Mouse (Mus musculus) inflammation-experienced regulatory T-cells, adult 6 months (primary cell): ENCODE data around the gene Stum. TPM values are rescaled to one million over a fixed set of nuclear protein-coding genes. Genes with fewer than 3 reads are reported as not detected.
"Not testable (repeated sequence)": the region's sequence is repeated elsewhere in the genome, so short reads cannot be mapped to it uniquely, and the experiment has no call there.

ENCODE experiments used
- ATAC-seq: one replicate; pipeline ENCODE4 v1.8.0; 2017
- polyA plus RNA-seq, 3 experiments: library from polyadenylated mRNA; unstranded; fragments of 100-300 nt; shearing (Covaris generic); gene quantifications; one replicate each; pipeline ENCODE4 v1.2.1; 2017

The Stum gene
- polyA plus RNA-seq, 3 experiments from 2014 or later, result not detected

DNA sequence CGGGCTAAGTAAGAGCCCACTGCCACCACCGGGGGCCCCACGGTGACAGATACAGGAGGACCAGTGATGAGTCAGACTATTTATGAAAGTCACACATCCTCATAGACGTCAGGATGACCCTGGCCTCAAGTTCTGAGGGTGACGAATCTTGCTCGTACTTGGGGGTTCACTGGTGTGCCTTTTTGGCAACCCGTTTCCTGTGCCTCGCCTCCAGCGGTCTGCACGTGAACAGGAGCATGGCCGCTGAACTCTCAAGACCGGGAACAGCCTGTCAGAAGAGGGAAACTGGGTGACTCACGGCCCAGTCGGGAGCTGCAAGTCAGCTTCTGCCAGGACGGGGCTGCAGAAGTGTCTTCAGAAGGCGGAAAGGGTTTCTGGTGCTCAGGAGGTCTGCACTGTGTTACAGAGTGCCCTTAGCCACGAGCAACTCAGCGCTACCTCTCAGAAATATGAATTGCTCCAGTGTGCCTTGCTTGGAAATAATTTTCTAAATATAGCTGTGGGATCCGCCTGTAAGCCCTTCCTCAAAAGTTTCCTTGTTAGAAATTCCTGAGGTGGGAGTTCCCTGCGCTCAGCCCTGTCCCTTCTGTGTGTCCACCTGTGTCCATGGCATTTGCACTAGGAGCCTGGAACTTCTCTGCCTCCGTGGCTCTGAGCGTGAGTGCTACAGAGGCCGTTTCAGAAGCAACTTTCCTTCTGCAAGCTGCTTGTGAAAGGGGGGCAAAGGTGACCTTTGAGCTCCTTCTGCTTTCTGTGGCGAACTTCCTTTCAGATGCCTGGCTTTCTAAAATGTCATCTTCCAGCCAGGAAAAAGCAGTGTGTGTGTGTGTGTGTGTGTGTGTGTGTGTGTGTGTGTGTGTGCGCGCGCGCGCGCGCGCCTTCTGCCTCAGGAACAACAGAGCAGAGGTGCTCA, 79.4 kb downstream of the Stum start:
- peak; percentile 77 for ATAC-seq

DNA sequence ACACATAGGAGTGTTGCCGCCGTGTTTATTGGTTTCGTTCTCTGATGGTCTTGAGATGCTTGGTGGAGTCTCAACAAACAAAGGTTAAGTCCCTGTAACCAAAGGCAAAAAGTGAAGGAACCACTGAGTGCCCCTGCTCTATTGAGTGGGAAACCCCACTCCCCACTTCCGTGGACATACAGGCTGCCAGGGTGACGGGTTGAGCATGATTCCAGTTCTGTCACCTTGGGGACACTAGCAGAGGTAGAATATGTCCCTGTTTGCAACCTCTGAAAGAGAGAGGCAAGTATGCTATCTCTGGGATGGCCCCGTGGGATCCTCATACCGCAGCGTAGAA, 80.0 kb downstream of the Stum start:
- ATAC-seq, result no peak

DNA sequence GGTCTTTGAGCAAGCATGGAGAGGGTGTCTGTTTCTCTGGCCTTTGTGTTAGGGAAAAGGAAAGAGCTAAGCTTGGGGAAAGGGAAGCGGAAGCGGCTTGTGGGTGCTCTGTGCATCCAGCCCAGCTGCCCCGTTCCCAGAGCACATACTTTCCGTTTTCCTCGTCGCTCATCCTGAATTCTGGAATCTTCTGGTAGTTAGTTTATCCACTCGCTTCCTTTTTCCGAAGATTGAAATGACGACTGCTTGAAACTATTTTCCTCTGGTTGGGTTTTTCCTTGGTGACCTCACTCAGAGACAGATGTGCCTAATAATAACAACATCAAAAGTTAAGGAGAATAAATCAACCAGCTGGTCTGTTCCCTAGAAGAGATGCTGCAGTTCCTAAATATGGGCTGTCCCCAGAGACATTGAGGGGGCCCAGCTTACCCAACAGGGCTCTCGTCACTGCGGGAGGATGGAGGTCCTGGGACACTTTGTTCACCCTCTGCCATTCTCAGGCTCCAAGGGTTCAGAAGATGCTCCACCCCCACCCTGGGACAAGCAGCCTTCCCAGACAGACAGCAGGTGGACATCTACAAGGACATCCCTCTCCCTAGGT, 80.7 kb downstream of the Stum start:
- ATAC-seq, result no peak

DNA sequence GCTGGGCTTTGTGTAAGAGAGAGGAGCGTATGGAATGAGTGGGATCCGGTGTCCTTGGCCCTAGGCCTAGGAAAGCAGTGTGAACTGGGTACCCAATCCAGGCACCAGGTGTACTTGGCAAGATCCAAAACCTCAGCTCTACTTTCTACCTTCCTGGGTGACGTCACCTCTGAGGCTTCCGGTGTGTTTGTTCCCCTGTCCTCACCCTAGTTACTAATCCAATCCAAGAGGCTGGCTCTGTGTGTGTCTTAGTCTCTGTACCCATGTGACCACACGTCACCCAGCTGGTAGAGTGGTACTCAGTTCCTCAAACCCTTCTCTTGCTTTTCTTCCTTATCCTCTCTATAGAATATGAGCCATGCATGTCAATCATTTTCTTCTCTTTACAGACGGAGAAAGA, 81.6 kb downstream of the Stum start:
- peak; percentile 60 for ATAC-seq

DNA sequence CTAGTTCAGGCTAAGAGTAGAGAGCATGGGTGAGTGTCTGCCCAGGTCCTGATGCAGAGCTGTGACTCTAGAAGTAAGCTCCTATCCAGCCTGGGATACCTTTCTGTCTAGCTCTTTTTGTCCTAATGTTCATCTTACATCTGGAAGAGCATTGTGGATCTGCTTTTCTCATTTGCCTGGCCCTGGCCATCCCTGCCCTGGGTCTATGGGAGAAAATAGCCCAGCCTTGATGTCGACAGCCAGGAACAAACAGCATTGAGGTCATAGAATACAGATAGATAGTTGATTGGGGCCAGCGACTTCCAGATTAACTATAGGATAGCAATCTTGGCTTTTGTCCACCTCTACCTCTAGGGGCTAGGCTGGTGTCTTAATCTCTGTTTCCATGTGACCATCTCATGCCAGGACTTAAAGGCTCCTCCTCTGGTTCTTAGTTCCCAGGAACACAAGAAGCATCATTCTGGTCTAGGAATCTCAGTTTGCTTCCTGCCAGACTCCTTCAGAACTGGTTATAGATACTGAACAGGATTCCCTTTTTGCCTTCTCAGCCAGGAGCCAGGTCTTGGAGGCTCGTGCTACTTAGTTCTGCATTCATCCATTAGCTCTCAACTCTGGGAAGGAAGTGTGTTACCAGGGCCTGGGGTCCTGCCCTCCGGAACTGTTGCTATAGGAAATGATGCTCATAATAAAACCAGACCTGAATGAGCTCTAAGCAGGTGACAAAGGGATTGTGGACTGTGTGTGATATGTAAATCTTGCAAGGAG, 82.4 kb downstream of the Stum start:
- no peak for ATAC-seq

DNA sequence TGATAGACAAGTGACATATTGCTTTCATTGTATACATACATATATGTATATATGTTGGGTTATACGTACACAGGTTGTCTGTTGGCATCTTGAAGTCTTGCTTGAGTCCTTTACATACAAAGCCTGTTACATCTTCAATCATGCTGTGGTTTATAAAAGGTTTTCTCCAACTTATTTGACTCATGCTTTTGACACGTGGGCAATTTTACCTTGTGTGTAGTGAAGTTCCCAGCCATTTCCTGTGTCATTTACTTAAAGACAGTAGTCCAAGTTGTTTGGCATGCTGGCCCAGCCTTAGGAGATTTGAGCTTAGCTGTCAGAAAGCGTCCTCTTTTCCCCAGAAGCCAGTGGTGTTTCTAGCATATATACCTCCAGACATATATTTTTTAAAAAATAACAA, 84.9 kb downstream of the Stum start:
- peak; percentile 35 for ATAC-seq

DNA sequence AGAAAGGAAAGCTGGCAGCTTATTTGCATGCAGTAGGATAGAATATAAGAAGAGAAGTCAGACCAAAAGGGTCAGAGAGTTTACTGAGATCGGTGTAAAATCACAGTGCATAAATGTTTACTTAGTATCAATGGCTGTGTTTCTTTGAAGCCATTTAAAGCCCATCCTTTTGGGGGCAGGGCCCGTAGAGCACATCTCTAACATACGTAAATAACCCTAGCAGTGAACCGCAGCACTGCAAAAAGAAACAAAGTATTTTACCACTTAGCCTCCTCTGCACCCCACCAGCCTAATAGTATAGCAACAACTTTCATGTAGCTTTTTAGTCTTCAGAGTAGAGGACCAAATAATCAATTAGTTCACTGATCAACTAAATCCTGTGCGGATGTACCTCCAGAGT, 85.6 kb downstream of the Stum start:
- ATAC-seq, result peak; percentile 20

DNA sequence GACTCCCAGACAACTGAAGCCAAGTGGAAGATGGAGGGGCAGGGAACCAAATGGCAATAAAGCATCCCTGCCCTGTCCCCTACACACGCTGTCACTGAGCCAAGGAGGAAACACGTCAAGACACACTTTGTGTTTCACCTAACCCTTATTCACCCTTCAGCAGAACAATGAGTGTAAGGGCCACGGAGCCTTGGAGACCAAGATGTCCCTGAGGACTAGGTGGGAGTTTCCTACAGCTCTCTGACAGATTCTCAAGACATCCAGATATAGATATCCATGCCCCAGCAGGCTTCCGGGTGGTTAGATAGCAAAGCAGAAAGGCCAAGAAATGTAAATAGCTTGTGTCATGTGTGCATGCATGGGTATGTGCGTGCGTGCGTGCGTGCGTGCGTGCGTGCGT, 89.4 kb downstream of the Stum start:
- no peak for ATAC-seq

DNA sequence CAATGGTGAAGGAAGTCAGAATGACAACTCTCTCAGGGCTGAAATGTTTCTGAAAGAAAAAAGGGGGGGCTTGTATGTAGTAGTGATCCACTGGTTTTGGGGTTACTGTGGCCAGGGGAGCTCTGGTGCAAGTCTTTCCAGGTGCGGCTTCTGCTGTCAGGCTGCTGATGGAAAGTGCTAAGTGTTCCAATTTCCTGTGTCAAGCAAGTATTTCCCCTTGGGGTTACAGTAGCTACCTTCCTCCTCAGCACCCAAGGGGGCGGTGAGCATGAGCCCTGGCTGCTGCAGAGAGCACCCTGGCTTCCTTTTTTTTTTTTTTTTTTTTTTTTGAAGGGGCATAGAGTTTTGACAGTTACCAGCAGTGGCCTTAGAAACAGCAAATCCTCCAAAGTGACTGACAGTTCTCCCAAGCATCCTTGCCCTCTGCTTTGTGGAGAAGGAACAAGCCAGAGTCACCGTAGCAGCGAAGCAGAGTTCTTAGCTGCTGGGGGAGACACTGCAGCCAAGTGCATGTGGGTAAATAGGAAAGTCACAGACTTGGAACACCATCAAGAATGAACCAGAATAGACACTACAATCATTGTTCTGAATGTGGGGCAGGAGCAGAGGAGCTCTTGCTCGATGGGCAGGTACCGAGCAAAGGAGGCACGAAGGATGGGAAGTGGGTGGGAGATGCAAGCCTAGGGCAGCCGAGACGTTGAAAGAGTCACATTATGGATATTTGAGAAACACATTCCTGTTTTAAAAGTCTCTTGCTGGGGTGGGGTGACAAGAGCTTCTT, 90.1 kb downstream of the Stum start:
- ATAC-seq, result peak; percentile 22

DNA sequence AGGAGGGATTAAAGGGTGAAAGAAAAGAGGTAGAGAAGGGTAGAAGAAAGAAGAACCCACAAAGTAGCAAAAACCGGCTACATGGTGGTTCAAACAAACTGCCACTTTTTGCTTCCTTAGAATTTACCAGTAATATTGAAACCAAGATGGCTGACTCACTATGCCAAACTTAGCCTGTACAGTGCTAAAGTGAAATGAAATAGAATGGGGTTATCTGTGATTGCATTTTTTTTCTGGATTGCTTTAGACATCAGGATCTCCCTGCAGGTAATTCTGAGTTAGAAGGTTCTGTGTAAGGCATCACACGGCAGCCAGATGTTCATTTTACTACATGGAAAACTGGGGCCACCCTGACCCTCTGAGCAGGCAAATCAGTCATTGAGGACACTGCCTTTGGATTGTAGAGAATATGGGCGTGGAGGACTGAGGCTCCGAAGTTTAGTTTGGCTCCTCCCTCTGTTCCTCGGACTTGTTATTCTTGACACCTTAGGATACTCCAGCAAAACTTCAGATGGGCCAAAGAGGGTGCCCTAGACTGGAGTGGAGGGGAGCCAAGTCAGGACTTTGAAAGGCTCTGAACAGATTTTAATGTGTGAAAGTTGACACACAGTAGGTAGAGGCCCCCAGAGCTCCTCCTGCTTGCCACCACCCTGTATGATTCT, 91.0 kb downstream of the Stum start:
- no peak for ATAC-seq

DNA sequence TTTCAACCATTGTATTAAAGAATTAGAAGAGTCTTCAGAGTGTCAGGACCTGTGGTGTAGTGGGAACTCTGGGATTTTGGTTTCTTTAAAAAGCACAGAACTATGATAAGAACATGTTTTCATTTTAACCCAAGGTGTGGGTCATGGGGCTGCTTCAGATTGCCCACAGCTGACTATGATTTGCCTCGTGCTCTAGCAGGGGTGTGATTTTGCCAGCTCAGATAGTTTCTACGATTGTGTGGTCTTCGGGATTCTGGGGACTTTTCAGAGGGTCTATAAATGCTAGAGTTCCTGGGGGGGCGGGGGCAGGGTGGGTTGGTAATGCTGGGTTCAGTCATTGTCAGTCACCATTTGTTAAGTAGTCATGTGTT, 91.7 kb downstream of the Stum start:
- ATAC-seq, result no peak

DNA sequence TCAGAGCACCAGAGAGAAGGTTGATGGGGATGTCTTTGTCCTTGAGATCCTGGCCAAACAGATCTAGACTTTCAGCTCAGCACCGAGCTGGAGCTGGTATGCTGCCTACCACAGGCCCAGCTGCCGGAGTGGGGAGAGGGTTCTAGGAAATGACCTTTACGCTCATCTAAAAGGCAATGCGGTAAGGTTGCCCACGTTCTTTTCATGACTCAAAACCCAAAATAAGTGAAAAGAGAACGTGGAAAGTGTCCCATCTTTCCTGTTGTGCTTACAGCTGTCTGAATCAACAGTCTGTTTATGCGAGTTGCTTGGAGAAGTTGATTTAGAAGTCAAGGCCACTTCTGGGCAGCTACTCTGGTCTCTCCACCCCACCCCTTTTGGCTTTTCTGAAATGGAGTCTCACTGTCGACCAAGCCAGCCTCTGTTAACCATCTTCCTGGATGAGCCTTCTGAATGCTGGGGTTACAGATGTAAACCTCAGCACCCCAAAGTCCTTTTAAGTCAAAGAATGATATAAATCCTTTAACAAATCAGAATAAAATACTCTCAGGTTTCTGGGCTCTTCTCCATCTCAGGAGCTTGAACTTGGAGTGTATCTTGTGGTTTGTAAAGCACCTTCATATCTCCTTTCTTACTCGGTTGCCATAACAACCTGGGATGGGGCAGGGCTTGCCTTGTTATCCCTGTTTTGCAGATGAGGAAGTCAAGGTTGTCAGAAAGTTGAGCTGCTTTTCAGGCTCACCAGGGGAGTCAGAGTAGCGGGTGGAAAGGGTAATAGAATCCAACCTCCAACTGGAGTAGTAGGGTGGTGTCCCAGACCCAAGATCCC, 92.3 kb downstream of the Stum start:
- ATAC-seq, result peak; percentile 3

DNA sequence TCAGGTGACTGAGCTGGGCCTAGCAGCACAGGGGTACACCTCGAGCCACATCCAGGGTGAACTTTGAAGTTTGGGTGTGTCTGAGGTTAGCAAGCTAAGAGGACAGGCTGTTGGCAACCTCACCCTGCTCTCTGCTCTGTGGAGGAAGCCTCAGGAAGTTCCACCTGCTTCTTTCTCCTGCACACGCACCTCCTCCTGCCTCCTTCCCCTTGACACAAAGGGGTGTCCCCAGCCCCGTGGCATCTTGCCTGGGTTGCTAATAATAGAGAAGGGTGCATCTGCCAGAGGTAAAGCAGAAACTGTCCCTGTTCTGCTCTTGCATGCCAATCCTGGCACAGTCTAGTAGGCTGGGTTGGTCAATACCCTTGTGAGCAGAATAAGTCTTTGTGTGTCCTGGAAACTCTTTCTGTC, 93.0 kb downstream of the Stum start:
- peak; percentile 59 for ATAC-seq

DNA sequence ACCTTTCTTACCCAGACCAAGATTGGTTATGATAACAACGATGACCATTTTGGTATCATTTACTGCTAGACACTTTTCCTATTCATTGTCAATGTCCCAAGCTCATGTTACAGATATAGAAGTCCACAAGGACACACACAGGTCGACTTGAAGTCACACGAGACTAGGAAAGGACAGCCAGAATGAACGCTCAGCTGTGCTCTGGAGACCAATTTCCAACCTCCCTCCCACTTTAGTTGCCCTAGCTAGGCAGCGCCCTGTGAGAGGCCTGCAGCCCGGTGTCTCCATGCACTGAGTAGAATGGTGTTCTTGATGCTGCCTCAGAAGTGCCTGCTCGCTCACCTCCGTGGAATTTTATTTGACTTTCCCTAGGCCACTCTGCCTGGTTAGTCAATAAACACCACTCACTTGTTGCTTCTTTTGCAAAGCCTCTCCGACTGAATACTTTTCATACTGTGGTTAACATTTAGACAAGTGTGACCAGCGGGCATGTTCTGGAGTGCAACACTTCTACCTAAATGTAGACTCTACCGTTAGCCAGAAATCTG, 94.0 kb downstream of the Stum start:
- not testable (repeated sequence) for ATAC-seq

DNA sequence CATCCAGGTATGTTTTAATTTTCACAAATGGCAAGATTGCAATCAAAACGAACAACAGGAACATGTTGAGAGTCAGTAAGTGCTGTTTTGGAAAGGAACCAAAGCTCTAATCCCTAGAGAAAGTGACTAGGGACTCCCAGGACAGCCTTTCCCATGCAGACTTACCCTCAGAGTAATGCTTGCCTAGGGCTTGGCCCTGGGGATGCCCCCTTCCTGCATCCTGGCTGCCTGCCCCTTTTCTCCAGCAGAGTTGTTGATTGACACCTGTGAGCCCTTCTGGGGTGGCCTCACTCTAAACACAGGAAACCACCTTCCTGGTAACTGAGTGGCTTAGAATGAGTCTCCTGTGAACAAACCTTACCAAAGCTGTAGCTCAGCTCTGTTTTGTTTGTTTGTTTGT, 94.8 kb downstream of the Stum start:
- ATAC-seq, result peak; percentile 58

DNA sequence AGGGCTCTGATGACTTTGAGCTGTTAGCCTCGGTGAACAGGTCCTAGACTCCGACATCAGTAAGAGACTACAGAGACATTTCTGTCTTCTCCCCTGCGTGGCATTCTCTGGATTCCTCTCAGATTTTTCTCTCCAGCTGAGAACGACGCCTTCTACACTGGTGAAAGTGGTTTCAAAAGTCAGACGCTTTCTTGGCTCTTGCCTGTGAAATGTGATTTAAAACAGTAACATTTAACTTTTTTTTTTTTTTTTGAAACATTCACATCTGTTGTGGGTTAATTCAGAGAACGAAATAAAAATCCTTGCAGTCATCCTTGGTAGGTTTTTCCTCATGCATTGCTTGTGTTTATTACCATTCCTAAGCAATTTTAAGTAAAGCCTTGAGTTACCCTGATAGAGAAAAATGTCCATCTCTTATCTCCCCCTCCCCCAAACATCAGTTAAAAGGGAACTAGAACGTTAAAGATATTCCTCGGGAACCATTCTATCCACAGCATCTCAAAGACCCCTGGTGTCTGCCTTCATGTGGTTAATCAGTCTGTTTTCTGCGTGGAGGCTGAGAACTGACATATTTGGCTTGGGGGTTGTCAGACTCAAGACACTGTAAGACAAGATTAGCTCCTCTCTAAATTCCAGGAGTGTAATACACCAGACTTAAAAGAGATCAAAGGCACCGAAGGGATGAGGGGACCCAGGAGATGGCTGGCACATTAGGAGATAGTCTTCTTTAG, 95.4 kb downstream of the Stum start:
- no peak for ATAC-seq

DNA sequence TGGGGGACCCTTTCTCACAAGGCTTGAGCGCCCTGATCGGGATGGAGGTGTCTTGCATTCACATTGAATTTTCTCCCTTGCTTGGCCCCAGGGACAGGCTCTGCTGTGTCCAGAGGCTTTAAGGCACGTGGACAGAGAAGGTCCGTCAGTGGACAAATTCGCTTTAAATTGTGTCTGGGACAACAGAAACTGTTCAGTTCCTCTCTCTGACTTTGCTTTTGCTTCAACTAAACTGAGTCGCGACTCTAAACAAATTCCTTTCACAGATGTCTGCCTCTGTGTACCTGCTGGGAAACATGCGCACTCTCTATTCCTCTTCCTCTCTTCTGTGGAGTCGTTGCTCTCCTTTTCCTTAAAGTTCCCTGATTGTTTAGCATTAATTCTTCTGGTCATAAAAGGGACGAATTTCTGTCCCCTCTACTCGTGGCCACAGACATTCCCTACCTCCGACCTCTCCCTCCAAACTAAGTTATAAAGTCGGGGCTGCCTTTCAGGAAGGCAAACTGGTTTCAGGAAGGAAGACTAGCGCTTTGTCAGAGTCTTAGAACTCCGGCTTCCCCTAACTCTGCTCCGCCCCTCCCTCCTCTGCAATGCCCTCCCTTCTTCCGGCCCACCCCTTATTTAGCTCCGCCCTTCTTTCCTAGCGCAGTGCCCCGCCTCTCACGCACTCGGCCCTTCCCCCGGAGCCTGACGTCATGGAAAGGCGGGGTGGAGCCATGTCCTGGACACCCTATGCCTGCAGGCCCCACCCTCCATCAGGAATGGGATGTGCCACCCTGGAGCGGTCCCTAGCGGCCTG, 96.2 kb downstream of the Stum start:
- peak; percentile 65 for ATAC-seq

DNA sequence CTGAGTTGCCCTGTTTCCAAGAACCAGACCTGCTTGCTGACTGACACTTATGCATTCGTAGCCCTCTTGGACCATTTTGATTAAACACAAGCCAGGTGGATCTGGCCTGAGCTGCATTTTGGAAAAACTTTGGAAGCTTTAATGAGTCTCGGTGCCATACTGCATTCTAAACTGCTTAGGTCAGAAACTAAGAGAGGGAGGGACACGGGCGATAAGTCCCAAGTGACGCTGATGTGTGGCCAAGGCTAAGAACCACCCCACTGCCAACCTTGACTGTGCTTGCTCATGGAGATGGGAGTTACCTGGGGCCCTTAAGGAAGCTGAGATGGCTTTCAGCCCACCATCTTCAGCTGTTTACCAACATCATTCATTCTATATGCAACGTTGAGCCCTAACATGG, 98.0 kb downstream of the Stum start:
- ATAC-seq, result no peak

DNA sequence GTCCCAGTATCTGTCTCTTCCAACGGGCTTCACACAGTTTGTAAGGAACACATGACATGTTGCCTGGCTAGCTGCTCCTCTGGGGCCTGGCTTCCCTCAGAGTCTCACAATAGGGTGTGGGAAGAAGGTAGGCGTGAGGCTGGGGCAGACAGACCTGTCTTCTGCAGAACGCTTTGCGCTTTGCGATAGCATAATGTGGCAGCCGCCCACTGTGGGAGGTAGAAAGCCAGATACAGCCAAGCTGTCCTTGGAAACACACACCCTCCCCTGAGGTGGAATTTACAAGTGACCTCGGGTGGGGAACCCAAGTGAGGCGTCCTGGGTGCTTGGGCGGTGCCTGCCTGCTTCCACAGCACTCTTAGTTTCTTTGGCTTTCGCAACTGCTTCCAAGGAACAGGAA, 98.8 kb downstream of the Stum start:
- no peak for ATAC-seq

DNA sequence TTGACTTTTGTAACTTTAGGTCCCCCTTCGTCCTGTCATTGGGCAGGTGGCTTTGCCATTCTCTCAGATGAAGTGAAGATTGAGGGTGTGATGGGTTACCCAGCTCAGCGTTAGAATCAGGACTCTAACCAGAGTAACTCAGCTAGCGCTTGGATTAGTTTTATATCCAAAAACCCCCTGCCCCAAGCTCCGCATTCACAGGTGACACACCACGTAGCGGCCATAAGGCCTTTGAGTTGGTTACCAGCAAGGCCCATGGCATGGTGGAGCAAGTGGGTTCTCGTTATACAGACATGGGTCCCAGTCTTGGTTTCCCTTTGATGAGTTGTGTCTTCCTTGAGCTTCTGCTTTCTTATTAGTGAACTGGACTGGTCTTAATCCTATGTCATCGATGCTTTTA, 99.4 kb downstream of the Stum start:
- ATAC-seq, result no peak
